Mouse (Mus musculus): ENCODE measurements around the gene Prkacb. TPM values are rescaled to one million over a fixed set of nuclear protein-coding genes. Genes with fewer than 3 reads are reported as not detected.
"Not testable (repeated sequence)": the region's sequence is repeated elsewhere in the genome, so short reads cannot be mapped to it uniquely, and the experiment has no call there.

Prkacb gene
- polyA plus RNA-seq, 1 experiment from 2014 or later: 74.8 TPM

GRCm38 (mm10) chr3:146754270-146754669 is 58.5 kb downstream of the Prkacb start:
- TF ChIP-seq CTCF (IDR thresholded peaks at IDR 0.05; ENCODE audit: low read depth): no peak

GRCm38 (mm10) chr3:146741564-146742202 is 71.1 kb downstream of the Prkacb start:
- H3K27ac ChIP-seq (ENCODE audit: low read depth): no peak overlapping the region
- H3K9ac ChIP-seq: no peak overlapping the region
- ATAC-seq (ENCODE audit: insufficient read depth) (no peak), DNase-seq (no peak)
- no peak overlapping the region for H3K4me3 ChIP-seq (ENCODE audit: low read depth, low read length)
- H3K27me3 ChIP-seq (ENCODE audit: insufficient read depth, low read length): no peaks in the 10 kb centered on the region
- no peak for TF ChIP-seq CTCF (IDR thresholded peaks at IDR 0.05; ENCODE audit: low read depth)
- no peak overlapping the region for H3K4me2 ChIP-seq
- WGBS: 66% methylated on average over 4 of the region's 4 CpGs
- no peaks in the 10 kb centered on the region for H3K9me3 ChIP-seq (ENCODE audit: low read depth, low read length)
- no peaks in the 10 kb centered on the region for H3K4me1 ChIP-seq (ENCODE audit: insufficient read depth)
- peaks cover 50% of the 10 kb centered on the region for H3K36me3 ChIP-seq (ENCODE audit: insufficient read depth)

More at GRCm38 (mm10) chr3:146754270-146754669, 58.5 kb downstream of the Prkacb start:
- Histone ChIP-seq H3K9ac (no peak overlapping the region), H3K27me3 (ENCODE audit: insufficient read depth, low read length) (no peaks in the 10 kb centered on the region), H3K4me1 (ENCODE audit: insufficient read depth) (no peaks in the 10 kb centered on the region), H3K9me3 (ENCODE audit: low read depth, low read length) (no peaks in the 10 kb centered on the region), H3K4me2 (no peak overlapping the region), H3K4me3 (ENCODE audit: low read depth, low read length) (no peak overlapping the region), H3K27ac (ENCODE audit: low read depth) (no peak overlapping the region), H3K36me3 (ENCODE audit: insufficient read depth) (peaks cover 48% of the 10 kb centered on the region)
- DNase-seq: no peak
- 69% methylated on average over 2 of the region's 2 CpGs for WGBS
- no peak for ATAC-seq (ENCODE audit: insufficient read depth)

- H3K9ac ChIP-seq: no peak overlapping the region
- ATAC-seq (ENCODE audit: insufficient read depth): no peak
- no peaks in the 10 kb centered on the region for H3K4me1 ChIP-seq (ENCODE audit: insufficient read depth)
- no peaks in the 10 kb centered on the region for H3K9me3 ChIP-seq (ENCODE audit: low read depth, low read length)
- no peak overlapping the region for H3K4me2 ChIP-seq
- DNase-seq: no peak
- H3K27me3 ChIP-seq (ENCODE audit: insufficient read depth, low read length): no peaks in the 10 kb centered on the region
- H3K4me3 ChIP-seq (ENCODE audit: low read depth, low read length): no peak overlapping the region
- H3K36me3 ChIP-seq (ENCODE audit: insufficient read depth): peaks cover 51% of the 10 kb centered on the region
- 82% methylated on average over 5 of the region's 5 CpGs for WGBS
- TF ChIP-seq CTCF (IDR thresholded peaks at IDR 0.05; ENCODE audit: low read depth): no peak
- H3K27ac ChIP-seq (ENCODE audit: low read depth): no peak overlapping the region
Measured at GRCm38 (mm10) chr3:146741158-146741557, 71.6 kb downstream of the Prkacb start.

GRCm38 (mm10) chr3:146736186-146736585 is 76.6 kb downstream of the Prkacb start:
- H3K36me3 ChIP-seq (ENCODE audit: insufficient read depth): peaks cover 48% of the 10 kb centered on the region
- whole genome bisulfite sequencing: 78% methylated on average over 6 of the region's 6 CpGs
- H3K4me2 ChIP-seq; H3K27me3 ChIP-seq (ENCODE audit: insufficient read depth, low read length); H3K4me3 ChIP-seq (ENCODE audit: low read depth, low read length); H3K9me3 ChIP-seq (ENCODE audit: low read depth, low read length); H3K4me1 ChIP-seq (ENCODE audit: insufficient read depth); H3K9ac ChIP-seq; H3K27ac ChIP-seq (ENCODE audit: low read depth); DNase-seq; ATAC-seq (ENCODE audit: insufficient read depth): not testable (repeated sequence)

- Histone ChIP-seq H3K9ac (no peak overlapping the region), H3K4me1 (ENCODE audit: insufficient read depth) (no peaks in the 10 kb centered on the region), H3K4me3 (ENCODE audit: low read depth, low read length) (no peak overlapping the region), H3K9me3 (ENCODE audit: low read depth, low read length) (no peaks in the 10 kb centered on the region), H3K27me3 (ENCODE audit: insufficient read depth, low read length) (no peaks in the 10 kb centered on the region), H3K36me3 (ENCODE audit: insufficient read depth) (peaks cover 45% of the 10 kb centered on the region), H3K4me2 (no peak overlapping the region), H3K27ac (ENCODE audit: low read depth) (no peak overlapping the region)
- no peak for TF ChIP-seq CTCF (IDR thresholded peaks at IDR 0.05; ENCODE audit: low read depth)
- 55% methylated on average over 3 of the region's 3 CpGs for WGBS
- no peak for ATAC-seq (ENCODE audit: insufficient read depth)
- DNase-seq: no peak
Measured at GRCm38 (mm10) chr3:146735657-146736056, 77.1 kb downstream of the Prkacb start.

- Histone ChIP-seq H3K27me3 (ENCODE audit: insufficient read depth, low read length) (no peaks in the 10 kb centered on the region), H3K4me3 (ENCODE audit: low read depth, low read length) (no peak overlapping the region), H3K4me2 (no peak overlapping the region), H3K27ac (ENCODE audit: low read depth) (no peak overlapping the region), H3K4me1 (ENCODE audit: insufficient read depth) (no peaks in the 10 kb centered on the region), H3K36me3 (ENCODE audit: insufficient read depth) (peaks cover 44% of the 10 kb centered on the region), H3K9me3 (ENCODE audit: low read depth, low read length) (no peaks in the 10 kb centered on the region), H3K9ac (no peak overlapping the region)
- DNase-seq (no peak), ATAC-seq (ENCODE audit: insufficient read depth) (no peak)
- 79% methylated on average over 9 of the region's 9 CpGs for WGBS
- TF ChIP-seq CTCF (IDR thresholded peaks at IDR 0.05; ENCODE audit: low read depth): no peak
Measured at GRCm38 (mm10) chr3:146734907-146735629, 77.7 kb downstream of the Prkacb start.

- H3K4me1 ChIP-seq (ENCODE audit: insufficient read depth): no peaks in the 10 kb centered on the region
- DNase-seq: no peak
- H3K9ac ChIP-seq: no peak overlapping the region
- H3K4me3 ChIP-seq (ENCODE audit: low read depth, low read length): no peak overlapping the region
- no peaks in the 10 kb centered on the region for H3K27me3 ChIP-seq (ENCODE audit: insufficient read depth, low read length)
- no peak for ATAC-seq (ENCODE audit: insufficient read depth)
- no peak overlapping the region for H3K27ac ChIP-seq (ENCODE audit: low read depth)
- H3K36me3 ChIP-seq (ENCODE audit: insufficient read depth): peaks cover 38% of the 10 kb centered on the region
- TF ChIP-seq CTCF (IDR thresholded peaks at IDR 0.05; ENCODE audit: low read depth): no peak
- 87% methylated on average over 11 of the region's 11 CpGs for WGBS
- H3K9me3 ChIP-seq (ENCODE audit: low read depth, low read length): no peaks in the 10 kb centered on the region; the same call in 1 of the 2 replicates
- no peak overlapping the region for H3K4me2 ChIP-seq
Measured at GRCm38 (mm10) chr3:146731499-146731898, 81.3 kb downstream of the Prkacb start.

Data from lung, embryonic 14.5 days (tissue).